Mouse (Mus musculus) liver, adult 2 months (tissue): ENCODE data around the gene Mxd3.

Source experiments
- CTCF ChIP-seq: fragments of 200-500 bp; IDR thresholded peaks from 2 replicates; pipeline ENCODE4 v1.5.1; 2011; ENCODE audit warnings: low read depth, low read length, control low read depth
- POLR2A ChIP-seq: fragments of 200-500 bp; IDR thresholded peaks from 2 replicates; pipeline ENCODE4 v1.6.1; 2011; ENCODE audit warnings: low read length, control low read depth; ENCODE audit not compliant: insufficient read depth; ENCODE audit errors: extremely low read depth

DNA sequence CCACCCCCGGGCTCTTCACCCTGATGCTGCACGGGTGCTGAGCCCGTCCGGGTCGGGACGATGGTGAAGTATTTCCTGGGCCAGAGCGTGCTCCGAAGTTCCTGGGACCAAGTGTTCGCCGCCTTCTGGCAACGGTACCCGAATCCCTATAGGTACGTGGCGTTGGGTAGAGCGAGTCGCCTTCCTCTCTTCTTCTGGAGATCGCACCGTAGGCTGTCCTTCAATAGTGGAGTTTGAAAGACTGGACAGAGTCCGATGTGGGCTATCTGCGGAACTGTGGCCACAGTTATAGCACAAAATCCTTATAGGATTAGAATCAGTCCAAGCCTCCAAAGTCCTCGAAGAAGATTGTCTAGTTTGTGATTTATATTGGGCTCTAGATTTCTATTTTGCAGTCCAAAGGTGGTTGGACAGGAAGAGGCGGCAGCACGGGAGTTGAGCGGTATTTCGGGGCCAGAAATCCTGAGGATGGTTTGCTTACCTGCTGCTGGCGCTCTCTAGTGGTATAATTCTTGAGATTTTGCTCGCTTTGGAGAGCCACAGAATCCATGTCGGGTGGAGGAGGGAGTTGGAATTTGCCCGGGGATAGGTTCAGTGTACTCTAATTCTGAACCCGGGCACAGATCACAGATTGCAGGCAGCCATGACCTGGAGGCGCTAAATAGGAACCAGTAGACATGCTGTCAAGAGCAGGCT lies 7.3 kb downstream of the Mxd3 start:
- TF ChIP-seq CTCF, result peak; percentile 42
- TF ChIP-seq POLR2A, result no peak
